Mouse (Mus musculus) ZHBTc4 (cell line): ENCODE results near the gene Syngr1.

ENCODE experiments used
- DNase-seq: peaks from one replicate; pipeline ENCODE4 v3.0.0-alpha.2; 2011; ENCODE audit warnings: low read depth, low spot score

Syngr1 gene

DNA sequence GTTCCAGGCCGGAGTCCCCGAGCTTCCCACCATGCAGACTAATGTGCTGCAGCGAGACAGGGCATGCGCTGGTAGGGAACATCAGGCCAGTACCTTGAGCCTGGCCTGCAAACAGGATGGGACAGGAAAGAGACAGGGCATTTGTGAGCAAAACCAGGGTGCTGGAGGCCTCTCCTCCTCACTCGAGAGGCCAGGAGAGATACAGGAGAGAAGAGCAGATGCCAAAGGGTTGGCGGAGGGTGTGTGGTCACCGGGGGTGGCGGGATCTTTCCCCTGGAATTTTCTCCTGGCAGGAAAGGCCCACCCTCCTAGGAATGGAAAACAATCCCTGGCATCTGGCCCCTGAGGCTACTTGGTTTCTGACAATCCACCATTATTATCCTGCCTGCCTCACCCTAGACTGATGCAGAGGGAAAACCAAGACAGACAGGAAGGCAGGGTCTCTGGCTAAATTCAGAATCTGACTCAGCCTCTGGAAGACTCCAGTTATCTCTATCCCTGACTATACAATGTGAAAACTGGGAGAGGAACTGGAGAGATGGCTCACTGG lies 21.0 kb upstream of the Syngr1 start:
- peak; percentile 54 for DNase-seq

- DNase-seq = peak; percentile 62
Measured at GRCm38 (mm10) chr15:80071951-80072437, 19.1 kb upstream of the Syngr1 start.

GRCm38 (mm10) chr15:80072579-80073255 lies 18.4 kb upstream of the Syngr1 start:
- DNase-seq = no peak

GRCm38 (mm10) chr15:80073256-80073621 lies 17.9 kb upstream of the Syngr1 start:
- DNase-seq = no peak

DNA sequence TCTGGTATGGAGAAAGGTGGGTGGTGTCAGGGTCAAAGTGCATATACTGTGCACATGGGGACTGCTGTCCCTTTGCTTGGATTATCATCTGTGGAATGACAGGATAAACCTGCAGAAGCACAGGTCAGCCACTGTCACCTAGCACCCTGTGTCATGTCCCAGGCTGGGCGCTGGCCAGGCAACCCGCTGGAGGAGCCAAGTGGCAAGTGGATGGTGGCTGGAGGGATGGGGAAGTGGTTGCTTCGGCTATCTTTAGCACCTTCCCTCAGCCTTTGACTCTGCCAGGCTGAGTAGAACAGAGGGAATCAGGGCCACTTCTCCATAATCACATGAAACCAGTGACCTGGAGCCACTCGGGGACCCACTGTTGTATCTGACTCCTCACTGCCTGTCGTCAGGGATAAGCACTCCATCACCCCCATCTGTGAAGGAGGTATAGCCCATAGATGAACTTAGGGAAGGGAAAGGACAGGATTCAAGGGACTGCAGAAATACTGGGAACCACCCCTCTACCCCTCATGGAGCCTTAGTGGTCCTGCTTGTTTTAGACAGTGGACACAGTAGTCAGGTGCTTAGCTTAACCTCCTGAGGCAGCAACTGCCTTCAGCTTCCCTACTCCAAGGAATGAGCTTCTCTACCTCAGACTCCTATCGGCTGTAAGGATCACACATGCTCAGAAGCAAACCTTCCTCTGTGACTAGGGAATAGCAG lies 16.3 kb upstream of the Syngr1 start:
- no peak for DNase-seq

DNA sequence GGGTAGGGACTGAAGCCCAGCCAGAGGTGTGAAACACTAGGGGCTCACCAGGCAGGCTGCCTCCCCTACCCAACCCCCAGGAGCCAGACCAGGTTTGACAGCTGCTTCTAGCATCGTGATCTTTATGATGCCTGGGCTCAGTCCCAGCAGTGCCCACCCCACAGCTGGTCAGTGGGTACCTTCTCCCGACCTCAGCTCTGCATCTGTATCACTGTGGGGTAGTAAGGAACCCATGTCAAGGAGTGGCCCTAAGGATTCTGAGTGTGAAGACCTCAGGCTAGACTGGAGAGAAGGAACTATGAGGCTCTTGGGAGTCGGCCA lies 15.8 kb upstream of the Syngr1 start:
- no peak for DNase-seq

DNA sequence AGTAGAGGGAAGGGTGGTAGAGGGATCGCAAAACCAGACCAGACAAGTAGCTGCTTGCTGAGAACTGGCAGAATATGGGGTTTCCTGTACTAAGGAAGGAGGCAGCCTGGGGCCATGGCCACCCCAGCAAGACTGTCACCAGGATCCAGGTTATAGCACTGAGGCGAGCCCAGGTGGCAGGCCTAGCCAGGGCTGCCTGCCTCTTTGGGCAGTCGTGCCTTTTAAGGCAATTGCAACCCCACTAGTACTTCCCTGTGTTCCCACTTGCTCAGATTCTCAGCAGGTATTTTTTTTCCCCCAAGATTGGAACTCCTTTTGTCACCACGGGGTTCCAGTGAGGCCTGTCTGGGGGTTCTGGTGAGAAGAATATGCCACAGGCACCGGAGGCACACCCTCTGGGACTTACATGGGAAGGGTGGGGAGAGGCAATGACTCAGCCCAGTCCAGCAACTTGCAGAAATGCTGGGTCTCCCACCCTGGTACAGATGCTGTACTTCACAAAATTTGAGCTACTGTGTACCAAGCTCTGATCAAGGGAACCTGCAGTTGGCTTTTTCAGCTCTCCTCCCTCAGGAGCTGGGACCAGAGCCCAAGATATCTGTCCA lies 15.3 kb upstream of the Syngr1 start:
- DNase-seq = peak; percentile 94

DNA sequence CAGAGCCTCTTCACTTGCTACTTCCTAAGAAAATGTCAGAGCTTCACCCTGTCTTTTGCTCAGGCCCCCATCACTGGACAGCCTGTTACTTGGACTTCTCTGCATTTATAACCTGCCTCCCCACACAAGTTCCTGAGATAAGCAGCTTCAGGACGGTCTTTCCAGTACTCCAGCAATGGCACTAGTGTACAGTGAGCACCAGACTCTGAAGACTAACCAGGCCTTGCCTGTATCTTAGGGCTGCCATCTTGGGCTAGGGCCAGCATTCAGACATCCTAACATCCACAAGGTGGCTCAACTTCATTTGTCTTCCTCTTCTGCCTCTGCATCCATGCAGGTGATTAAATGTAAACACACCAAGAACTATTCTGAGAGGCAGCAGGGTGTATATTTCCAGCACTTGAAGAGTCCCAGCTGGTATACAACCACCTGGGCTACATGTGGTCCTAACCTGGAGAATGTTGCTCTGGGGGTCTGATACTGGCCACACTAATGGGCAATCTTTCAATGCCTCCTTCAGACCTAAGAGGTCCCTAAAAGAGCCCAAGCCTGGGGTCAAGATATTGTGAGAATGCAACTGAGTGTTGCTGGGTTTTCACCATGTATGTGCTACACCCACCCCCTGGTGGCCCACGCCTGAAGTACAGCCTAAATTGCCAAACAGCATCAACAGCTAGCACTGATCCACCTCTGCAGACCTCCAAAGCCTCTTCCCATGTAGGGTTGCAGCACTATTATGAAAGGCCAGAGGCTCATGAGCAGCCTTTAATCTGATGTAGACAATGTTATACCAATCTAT lies 14.6 kb upstream of the Syngr1 start:
- peak; percentile 94 for DNase-seq

DNA sequence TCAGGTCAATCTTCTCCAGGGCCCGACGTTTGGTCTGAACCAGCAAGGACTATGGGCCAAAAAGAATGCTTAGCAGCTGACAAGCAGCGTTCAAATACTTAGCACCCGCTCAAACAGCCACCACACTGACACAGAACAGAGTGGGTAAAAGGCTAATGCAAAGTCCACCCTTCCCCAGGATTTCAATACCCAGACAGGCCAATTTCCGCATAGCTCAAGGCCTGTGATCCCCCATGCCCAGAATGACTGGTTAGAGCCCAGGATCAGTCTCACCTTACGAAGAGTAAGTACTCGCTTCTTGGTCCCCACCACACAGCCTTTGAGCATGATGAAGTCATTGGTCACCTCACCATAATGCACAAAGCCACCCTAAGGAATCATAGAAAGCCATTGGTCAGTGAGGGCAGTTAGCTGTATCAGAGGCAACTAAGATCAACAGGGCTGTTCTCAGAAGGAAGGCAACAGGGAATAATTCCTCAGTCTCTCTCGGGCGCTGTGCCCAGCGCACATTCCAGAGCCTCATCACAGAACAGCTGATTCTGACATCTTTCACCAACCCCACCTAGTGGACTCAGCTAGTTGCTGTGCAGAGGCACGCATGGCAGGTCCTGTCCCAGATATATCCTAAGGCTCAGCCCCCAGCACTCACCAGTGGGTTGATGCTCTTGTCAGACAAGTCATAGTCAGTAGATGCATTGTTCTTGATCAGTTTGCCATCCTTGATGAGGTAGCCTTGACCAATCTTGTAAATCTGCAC lies 12.9 kb upstream of the Syngr1 start:
- DNase-seq = peak; percentile 74

DNA sequence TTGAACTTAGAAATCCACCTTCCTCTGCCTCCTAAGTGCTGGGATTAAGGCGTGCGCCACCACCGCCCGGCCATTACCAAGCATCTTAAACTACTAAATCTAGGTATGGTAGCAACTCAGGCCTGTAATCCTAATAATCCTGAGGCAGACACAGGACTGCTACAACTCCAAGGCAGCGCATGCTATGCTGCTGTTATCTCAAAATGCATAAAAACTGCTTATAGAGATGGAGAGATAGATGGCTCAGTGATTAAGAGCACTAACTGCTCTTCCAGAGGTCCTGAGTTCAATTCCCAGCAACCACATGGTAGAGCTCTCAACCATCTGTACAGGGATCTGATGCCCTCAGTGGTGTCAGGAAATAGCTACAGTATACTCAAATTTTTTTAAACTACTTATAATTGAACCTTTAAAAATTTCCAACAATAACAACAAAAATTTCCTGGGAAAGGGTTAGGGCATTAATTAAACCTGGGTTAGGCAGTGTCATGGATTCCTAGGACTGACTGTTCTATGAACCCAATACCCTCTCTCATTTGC lies 11.9 kb upstream of the Syngr1 start:
- DNase-seq = peak; percentile 52

DNA sequence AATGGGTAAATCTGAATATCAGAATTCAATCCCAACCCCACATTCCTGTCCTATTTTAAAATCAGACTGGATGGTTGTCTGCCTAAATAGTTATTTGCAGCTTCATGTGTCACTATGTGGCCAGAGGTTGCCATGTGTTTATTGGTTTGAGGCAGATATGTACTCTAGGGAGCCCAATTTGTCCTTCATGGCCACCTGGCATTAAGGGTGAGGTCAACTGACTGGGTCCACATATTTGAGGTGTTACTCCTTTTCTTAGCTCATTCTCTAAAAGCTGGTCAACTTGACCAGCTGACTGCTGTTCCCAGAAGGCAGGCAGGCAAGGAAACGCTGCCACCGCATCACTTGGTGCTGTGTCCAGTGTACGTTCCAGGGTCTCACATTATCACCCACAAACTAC lies 11.2 kb upstream of the Syngr1 start:
- peak; percentile 58 for DNase-seq

DNA sequence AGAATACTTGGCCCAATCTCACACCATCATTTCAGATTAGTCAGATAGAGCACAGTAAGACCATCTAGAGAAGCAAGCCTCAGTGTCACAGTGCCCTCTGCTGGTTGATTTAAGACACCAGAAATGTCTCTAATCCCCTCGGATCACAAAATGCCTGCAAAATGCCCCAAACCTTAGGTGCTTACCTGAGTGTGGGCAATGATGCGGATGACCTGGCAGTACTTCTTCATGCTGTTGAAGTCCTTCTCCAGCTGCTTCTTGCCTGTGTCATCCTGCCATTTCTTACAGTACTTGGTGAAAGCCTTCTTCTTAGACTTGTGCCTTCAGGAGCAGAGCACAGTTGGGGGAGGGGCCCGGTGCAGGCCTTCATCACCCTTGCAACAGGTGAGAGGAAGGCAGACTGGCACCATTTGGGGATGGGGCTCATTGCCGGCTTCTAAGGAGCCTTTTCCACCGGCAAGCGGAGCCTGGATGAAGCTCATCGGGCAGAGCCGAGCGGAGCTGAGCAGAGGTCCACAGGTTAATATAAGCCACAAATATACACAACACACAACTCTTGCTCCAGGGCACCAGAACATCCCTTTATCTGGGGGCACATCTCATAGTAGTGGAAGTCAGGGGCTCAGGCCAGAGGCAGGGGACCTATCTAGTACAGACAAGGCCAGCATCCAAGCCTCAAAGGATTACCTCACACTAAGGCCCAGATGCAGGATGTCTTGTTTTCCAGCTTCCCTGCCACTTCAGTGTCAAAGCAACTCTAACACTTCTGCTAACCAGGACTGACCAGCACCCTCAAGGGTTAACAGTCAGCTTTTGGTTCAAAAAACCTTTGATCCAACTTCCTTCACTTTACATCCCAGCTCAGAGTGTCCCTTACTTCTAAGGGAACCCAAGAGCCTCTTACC lies 10.2 kb upstream of the Syngr1 start:
- peak; percentile 83 for DNase-seq

- peak; percentile 41 for DNase-seq
Measured at GRCm38 (mm10) chr15:80081801-80082546, 9.2 kb upstream of the Syngr1 start.

DNA sequence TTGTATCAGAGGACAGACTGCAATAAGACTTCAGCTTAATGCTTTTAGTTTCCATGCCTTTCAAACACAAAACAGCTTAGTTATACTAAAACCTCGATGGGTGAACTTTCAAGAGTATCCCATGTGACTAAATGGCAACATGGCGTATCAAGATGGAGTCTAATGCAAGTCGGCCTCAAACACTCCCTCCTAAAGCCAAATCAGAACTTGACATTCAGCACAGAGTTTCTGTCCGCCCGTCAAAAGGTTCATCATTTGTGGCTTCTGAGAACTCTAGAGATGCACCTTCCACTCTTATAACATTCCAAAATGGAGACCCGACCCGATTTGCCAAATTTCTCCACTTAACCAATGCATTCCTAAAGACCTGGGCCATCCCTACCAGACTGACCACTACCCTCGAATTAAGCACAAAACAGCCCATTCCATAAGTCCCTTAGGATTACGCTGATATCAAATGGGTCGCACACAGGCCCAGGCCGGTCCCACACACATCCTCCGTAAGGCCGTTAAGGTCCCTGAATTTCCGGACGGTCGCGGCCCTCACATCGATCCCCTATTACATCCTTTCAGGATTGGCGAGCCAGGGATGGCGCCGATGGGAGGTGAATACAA lies 8.4 kb upstream of the Syngr1 start:
- DNase-seq = peak; percentile 59

- peak; percentile 99 for DNase-seq
Measured at GRCm38 (mm10) chr15:80083276-80083731, 7.8 kb upstream of the Syngr1 start.

DNA sequence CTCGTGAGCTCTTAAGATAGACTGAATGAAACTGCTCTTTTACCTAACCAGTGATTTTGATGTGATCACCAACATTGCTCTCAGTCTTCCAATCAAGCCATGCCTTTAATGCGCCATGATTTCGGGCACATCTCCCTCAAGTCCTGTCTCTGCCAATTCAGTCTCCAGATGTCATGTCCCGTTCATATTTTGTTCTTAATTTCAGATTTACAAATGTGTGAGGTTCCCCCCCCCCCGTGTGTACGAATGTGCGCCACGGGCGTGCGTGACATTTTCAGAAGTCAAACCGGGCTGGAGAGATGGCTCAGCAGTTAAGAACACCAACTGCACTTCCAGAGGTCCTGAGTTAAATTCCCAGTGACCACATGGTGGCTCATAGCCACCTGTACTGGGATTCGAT lies 7.4 kb upstream of the Syngr1 start:
- DNase-seq = no peak

DNA sequence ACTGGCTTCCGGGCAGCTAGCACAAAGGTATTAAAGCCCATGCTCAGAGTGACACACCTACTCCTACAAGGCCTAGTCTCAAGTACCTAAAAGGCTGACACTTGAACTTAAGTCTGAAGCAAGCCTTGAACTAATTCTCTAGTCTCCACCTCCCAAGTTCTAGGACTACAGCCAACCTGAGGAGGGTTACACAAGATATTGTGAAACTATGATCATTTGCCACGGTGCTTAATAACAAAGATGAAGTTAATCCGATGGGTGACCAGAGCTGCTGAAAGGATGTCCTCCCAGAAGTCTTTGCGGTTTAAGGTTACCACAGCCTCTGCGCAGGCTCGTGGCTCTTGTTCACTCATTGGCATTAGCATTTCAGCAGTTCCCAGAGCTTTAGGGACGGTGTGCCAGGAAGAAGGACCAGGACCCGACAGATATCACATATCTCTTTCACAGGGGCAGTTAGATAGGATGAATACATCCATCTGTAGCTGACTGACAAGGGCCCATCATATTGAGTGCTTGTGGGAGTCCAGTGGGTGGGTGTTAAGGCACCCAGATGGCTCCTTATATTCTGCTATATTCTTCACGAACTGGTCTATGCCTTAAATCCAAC lies 3.6 kb upstream of the Syngr1 start:
- DNase-seq = no peak

GRCm38 (mm10) chr15:80088637-80089036 lies 2.5 kb upstream of the Syngr1 start:
- peak; percentile 96 for DNase-seq
